Mouse (Mus musculus): ENCODE data around the gene Dock1.

The Dock1 gene

GRCm38 (mm10) chr7:134693325-134693724, 22.9 kb downstream of the Dock1 start:
- DNase-seq (ENCODE audit: extremely low read depth, insufficient read length, low spot score), result no peak

- DNase-seq (ENCODE audit: extremely low read depth, insufficient read length, low spot score), result no peak
Measured at GRCm38 (mm10) chr7:134695431-134695830, 25.0 kb downstream of the Dock1 start.

GRCm38 (mm10) chr7:134696126-134696979, 25.9 kb downstream of the Dock1 start:
- DNase-seq (ENCODE audit: extremely low read depth, insufficient read length, low spot score), result no peak

GRCm38 (mm10) chr7:134697479-134697878, 27.0 kb downstream of the Dock1 start:
- DNase-seq (ENCODE audit: extremely low read depth, insufficient read length, low spot score), result no peak

- DNase-seq (ENCODE audit: extremely low read depth, insufficient read length, low spot score), result no peak
Measured at GRCm38 (mm10) chr7:134698246-134698645, 27.8 kb downstream of the Dock1 start.

GRCm38 (mm10) chr7:134700001-134700400, 29.5 kb downstream of the Dock1 start:
- DNase-seq (ENCODE audit: extremely low read depth, insufficient read length, low spot score), result no peak

GRCm38 (mm10) chr7:134702481-134702880, 32.0 kb downstream of the Dock1 start:
- no peak for DNase-seq (ENCODE audit: extremely low read depth, insufficient read length, low spot score)

GRCm38 (mm10) chr7:134703704-134704103, 33.2 kb downstream of the Dock1 start:
- DNase-seq (ENCODE audit: extremely low read depth, insufficient read length, low spot score), result no peak

- DNase-seq (ENCODE audit: extremely low read depth, insufficient read length, low spot score), result no peak
Measured at GRCm38 (mm10) chr7:134709226-134709853, 38.9 kb downstream of the Dock1 start.

- no peak for DNase-seq (ENCODE audit: extremely low read depth, insufficient read length, low spot score)
Measured at GRCm38 (mm10) chr7:134711576-134711975, 41.1 kb downstream of the Dock1 start.

GRCm38 (mm10) chr7:134719406-134719805, 49.0 kb downstream of the Dock1 start:
- DNase-seq (ENCODE audit: extremely low read depth, insufficient read length, low spot score), result no peak

- no peak for DNase-seq (ENCODE audit: extremely low read depth, insufficient read length, low spot score)
Measured at GRCm38 (mm10) chr7:134722361-134722760, 51.9 kb downstream of the Dock1 start.

GRCm38 (mm10) chr7:134722955-134723354, 52.5 kb downstream of the Dock1 start:
- DNase-seq (ENCODE audit: extremely low read depth, insufficient read length, low spot score), result no peak

- no peak for DNase-seq (ENCODE audit: extremely low read depth, insufficient read length, low spot score)
Measured at GRCm38 (mm10) chr7:134723509-134723908, 53.1 kb downstream of the Dock1 start.

- no peak for DNase-seq (ENCODE audit: extremely low read depth, insufficient read length, low spot score)
Measured at GRCm38 (mm10) chr7:134724841-134725240, 54.4 kb downstream of the Dock1 start.

GRCm38 (mm10) chr7:134725551-134726529, 55.4 kb downstream of the Dock1 start:
- no peak for DNase-seq (ENCODE audit: extremely low read depth, insufficient read length, low spot score)

GRCm38 (mm10) chr7:134726530-134727258, 56.2 kb downstream of the Dock1 start:
- DNase-seq (ENCODE audit: extremely low read depth, insufficient read length, low spot score), result no peak

- no peak for DNase-seq (ENCODE audit: extremely low read depth, insufficient read length, low spot score)
Measured at GRCm38 (mm10) chr7:134729348-134729747, 58.9 kb downstream of the Dock1 start.

GRCm38 (mm10) chr7:134730406-134731126, 60.1 kb downstream of the Dock1 start:
- DNase-seq (ENCODE audit: extremely low read depth, insufficient read length, low spot score), result no peak

- no peak for DNase-seq (ENCODE audit: extremely low read depth, insufficient read length, low spot score)
Measured at GRCm38 (mm10) chr7:134747059-134747458, 76.6 kb downstream of the Dock1 start.
